Mouse (Mus musculus) CH12F3 (cell line): ENCODE results near the gene Hoxa2.

Experiments used
- in situ Hi-C: fragments of 300-500 bp; cut with MboI; formaldehyde crosslinking; loops from 2 replicates; pipeline ENCODE4 v1.14.3; 2020; ENCODE audit warnings: low sequenced_read_pairs

Hoxa2 gene

DNA sequence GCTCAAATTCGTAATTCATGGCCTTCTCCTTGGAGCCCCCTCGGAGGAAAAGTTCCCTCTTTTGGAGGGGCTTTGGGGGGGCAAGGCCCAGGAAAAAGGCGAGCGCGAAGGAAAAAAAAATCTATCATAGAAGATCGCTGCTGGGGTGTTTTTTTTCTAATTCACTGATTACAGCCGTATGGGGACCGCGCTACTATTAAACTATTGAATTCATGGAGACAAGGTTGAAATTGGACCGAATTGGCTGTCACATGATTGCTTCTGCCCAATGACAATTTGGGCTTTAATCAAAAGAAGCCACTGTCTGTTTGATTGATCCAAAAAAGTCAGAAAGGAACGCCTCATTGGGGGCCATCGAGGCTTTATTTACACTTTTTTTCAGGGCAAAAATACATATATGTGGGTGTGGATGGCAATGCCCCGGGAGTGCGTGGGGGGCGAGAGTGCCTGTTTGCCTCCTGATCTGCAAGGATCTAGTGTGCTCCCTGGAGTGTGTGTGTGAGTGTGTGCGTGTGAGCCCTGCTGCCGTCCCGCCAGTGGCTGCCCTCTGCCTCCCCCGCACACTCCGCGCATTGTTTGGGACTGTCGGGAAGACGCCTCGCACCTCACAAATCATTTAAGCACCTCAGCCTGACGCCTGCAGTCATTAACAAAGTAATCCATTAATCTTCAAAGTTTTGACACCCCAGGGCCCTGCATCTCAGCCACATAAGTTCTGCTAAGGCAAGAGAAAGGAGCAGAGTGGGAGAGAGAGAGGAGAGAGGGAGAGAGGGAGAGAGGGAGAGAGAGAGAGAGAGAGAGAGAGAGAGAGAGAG is at the start of gene Hoxa2:
Gene Hoxa2, minus strand, starts transcription at position 206 of the 815 bp plus-strand sequence.
- in situ Hi-C loops, result no loop called here

DNA sequence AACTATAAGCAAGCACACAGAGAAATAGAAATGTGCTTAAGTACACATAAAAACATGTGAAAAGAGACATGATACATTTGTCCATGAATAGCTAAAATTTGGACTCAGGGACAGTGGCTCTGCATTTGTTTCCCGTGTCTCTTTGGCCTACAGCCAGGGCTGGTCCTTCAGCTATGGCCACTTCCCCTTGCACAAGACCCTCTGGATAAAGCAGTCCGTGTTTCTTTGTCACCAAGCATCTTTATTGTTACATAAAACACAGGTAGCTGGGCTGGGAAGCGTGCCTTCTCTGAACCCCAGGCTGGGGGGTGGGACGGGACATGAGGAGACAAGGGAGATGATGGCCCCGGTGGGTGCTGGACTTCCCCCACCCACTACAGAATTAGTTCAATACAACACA is 49.6 kb upstream of the Hoxa2 start:
- in situ Hi-C loops, result loop anchor here (25.0 kb wide), 1 partner anchor 352 kb away; no protein-coding TSS in a partner anchor

DNA sequence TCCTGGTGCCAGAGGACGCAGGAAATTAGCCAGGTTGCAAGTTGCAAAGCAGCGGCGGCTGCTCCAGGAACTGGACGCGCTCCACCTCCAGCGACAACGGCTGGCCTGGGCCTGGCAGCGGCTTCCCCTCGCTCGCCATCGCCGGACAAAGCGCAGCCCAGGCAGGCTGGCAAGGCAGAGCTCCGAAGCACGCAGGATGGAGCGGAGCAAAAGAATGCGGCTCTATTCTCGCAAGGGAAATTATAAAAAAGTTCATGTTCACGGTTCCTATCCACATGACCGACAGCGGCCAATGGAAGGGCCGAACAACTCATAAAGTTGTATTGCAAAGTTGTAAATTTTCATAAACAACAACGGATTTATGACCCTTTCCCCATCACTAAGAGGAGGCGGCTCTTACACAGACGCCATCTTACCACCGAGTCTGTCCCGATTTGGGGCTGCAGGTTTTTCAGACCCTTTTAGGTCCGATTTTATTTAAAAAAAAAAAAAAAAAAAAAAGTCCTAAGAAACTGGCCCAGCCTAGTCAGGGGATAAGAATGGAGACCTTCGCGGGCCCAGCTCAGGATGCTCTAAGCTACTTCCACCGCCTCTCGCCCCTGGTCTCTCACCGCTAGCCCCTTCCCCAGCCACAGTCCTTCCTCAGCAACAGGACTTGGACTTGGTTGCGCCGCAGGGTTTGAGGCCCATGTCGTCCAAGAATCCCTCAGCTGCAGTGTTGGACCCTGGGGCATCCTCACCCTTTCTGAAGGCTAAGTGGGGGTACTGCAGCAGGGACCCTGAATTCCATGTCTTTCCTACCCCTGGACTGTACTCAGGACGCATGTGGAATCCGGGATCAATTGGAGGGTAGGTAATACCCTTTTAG is 48.7 kb upstream of the Hoxa2 start, which contains the start of the genes Hoxa3 and Gm28308:
Gene Hoxa3, minus strand, starts transcription at position 218 of the 868 bp plus-strand sequence.
Gene Gm28308, minus strand, starts transcription at position 221 of the 868 bp plus-strand sequence.
- in situ Hi-C loops, result loop anchor here (25.0 kb wide), 1 partner anchor 351 kb away; no protein-coding TSS in a partner anchor

DNA sequence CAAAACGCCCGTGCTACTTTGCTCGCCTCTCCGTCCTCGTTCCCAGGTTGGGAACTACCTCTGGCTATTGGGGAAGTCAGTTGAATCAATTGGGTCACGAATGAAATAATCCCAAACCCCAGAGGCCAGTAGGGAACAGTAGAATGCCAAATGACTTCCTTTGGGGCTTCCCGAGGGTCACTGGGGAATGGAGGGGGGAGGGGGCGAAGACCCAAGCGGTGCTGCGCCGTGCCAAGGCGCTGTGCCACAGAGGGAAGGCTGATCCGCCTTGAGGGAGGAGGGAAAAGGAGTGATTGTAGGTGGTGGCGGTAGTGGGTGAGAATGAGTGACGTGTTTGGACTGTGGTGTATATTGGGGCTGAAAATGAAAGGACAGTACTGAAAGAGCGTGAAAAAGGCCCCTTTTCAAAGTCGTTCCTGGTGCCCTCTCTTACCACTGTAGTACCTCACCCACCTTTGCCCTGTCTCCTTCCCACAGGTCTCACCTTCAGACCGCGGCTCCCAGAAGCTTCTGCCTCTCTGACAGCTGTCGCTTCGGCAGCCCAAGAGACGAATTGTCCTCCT is 48.0 kb upstream of the Hoxa2 start:
- in situ Hi-C loops, result loop anchor here (25.0 kb wide), 1 partner anchor 350 kb away; no protein-coding TSS in a partner anchor

DNA sequence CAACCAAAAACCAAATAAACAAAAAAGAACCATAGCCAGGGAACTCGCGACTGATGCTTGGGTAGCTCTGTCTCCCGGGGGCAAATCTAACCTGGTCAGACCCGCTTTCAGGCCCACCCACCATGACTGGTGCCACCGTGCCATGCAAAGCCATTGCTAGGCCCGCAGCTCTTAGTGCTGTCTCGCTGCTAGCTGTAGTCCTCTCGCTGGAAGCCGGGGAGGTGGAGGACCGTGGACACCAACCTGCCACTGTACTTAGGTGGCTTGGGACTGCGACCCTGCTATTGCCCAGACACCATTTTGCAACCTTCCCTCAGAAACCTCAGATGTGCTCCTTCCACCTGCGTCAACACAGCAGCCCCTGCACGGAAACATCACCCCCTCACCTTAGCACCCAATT is 47.3 kb upstream of the Hoxa2 start:
- in situ Hi-C loops, result loop anchor here (25.0 kb wide), 1 partner anchor 350 kb away; no protein-coding TSS in a partner anchor

DNA sequence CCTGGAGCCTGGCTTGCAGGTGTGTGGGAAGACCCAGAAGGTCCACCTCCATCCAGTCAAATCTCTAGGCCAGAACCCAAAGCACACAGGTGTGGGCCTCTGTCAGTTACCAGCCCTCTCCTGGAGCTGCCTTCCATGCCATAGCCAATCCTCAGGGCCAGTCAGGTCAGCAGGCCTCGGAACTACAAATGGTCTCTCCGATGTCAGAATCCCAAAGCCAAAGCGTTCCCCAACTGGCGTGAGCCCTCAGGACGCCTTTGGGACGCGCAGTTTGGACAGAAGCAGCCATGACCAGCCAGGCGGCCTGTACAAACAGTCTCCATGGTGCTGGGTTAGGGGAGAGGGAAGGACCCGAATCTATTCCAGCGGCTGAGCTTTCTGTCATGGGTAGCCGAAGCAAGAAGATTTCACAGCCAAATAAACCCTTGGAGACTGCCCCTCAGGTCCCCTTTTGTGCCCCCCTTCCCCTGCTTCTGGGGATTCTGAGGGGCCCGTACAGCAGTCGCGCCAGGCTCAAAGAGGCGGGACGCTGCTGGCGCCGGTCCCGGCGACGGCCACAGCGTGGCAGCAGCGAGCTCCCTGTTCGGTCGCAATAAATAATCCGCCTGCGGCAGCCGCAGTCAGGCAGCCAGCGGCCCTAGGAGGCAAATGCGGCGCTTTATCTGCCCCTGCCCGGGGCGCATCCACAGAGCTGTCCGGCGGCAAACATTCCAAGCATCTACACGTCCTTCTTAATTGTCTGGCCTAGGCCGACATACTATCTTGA is 46.7 kb upstream of the Hoxa2 start:
- in situ Hi-C loops, result loop anchor here (25.0 kb wide), 1 partner anchor 349 kb away; no protein-coding TSS in a partner anchor

DNA sequence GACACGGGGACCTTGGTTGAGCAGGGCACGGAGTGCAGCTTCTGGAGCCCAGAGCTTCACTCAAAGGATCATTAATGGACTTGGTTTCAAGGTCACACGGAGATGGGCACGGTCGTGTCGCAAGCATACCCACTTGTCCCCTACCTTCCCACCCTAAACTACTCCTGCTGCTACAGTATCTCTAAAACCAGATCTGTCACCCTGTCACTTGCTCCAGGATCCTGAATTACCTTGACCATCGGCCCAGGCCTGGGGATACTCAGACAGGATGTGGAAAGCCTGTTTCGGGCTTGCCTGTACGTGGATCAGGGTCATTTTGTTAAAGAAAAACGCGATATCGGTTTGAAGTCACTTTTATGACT is 45.0 kb upstream of the Hoxa2 start:
- in situ Hi-C loops, result loop anchor here (25.0 kb wide), 1 partner anchor 347 kb away; no protein-coding TSS in a partner anchor

DNA sequence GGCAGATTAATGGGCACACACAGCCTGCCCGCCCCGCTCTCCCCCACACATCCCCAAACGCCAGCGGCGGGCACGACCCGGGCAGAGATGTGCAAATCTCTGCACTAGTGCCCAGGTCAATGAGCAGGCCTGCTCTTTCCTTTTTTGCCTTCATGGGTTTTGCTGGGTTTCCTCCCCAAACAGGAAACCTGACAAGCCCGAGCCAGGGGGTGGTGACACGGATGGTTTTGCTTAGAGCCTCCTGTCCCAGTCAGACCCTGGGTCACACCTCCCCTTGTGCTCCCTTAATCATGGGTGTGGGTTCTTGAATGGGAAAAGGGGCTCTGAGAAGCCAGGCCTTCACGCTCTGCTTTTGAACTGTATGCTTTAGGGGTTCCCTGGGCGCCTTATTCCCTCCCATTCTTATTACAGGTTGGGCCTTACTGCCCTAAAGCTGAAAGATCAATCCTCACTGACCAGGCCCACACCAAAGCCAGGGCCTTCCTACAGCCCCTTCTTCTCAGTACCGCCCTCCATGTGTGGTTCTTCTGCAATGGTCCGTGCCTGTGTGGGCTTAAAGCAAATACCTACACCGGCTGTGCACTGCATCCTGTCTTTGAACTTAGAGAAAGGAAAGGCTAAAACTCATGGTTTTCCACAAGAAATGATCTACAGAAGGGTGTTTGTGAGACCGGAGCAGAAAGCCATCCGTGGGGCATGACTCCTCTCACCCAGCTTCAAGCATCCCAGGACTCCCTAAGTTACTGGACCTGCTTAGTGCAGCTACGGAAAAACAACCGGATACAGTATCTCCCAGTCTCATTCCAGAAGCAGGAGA is 44.4 kb upstream of the Hoxa2 start:
- in situ Hi-C loops, result loop anchor here (25.0 kb wide), 1 partner anchor 347 kb away; no protein-coding TSS in a partner anchor

DNA sequence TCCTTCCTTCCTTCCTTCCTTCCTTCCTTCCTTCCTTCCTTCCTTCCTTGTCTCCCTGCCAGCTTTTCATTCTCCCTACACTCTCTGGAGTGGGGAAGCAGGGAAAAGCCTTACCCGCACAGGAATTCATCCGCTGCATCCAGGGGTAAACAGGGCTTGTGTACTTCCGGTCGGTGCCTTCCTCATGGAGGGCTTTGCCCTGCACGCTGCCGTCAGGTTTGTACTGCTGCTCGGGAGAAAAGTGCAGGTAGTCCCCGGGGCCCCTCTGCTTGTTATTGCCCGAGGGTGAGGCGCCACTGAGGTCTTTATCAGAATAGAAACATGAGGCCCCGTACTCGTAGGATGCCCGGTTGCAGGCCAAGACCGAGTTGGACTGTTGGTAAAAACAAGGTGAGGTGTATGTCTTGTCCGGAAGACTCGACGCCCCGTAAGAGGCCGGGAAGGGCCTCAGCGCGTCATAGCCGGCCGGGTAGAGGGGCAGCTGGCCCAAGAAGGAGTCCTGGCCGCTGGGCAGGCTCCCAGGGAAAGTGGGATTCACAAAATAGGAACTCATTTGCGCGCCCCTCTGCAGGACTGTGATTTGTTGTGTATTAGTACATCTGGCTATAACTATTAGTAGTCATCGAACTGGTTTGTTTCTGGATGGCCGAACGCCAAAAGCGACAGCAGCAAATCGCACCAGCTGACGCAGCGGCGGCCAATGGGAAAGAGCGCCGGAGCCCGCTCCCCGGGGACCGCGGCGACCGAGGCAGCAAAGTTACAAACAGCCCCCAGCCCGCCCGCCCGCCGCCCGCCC is 43.6 kb upstream of the Hoxa2 start, which contains the start of gene Hoxa6:
Gene Hoxa6, minus strand, starts transcription at position 651 of the 796 bp plus-strand sequence.
- in situ Hi-C loops, result loop anchor here (25.0 kb wide), 1 partner anchor 346 kb away; no protein-coding TSS in a partner anchor

DNA sequence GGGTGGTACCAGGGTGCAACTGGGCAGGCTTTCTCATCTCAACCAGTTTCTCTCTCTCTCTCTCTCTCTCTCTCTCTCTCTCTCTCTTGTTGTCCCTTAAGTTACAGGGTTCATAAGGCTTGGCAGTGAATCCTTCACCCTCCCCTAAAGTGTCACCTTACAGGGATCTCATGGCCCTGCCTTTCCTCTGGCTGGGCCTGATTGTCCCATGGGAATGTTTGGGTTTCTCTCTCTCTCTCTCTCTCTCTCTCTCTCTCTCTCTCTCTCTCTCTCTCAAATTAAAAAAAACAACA is 43.0 kb upstream of the Hoxa2 start:
- in situ Hi-C loops, result loop anchor here (25.0 kb wide), 1 partner anchor 345 kb away; no protein-coding TSS in a partner anchor

DNA sequence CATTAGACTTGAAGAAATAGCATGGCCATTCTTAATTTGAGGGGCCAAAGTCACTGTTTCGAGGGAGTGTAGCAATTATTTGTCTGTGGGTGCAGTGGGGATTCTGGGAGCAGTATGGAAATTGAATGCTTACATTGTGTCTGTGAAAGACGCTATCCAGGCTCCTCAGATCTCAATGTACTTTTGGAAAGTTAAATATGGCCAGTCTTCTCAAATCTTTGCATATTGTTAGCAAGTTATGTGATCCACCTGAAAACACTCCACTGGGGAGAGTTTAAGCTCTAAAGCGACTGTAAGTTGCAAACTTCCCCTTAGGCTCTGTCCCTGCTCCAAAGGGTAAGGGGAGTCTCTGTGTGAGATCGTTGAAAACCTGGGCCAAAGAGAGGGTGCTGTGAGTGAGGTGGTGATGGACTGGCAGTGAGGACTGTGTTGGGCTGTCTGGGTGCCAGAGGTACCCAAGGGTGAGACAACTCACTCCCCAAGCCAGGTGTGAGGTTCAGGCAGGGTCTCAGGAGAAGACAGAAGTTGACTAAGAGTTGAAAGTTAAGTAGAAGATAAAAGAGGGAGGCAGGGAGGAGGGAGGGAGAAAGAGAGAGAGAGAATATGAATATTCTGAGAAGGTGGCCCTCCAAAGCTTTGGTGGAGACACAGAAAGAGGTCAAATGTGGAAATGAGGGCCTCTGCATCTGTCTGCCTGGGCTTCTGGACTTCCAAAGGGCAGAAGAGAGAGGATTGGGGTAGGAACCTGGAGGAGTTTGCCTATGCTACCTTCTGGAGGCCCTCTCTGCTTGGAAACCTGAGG is 42.5 kb upstream of the Hoxa2 start:
- in situ Hi-C loops, result loop anchor here (25.0 kb wide), 1 partner anchor 345 kb away; no protein-coding TSS in a partner anchor

DNA sequence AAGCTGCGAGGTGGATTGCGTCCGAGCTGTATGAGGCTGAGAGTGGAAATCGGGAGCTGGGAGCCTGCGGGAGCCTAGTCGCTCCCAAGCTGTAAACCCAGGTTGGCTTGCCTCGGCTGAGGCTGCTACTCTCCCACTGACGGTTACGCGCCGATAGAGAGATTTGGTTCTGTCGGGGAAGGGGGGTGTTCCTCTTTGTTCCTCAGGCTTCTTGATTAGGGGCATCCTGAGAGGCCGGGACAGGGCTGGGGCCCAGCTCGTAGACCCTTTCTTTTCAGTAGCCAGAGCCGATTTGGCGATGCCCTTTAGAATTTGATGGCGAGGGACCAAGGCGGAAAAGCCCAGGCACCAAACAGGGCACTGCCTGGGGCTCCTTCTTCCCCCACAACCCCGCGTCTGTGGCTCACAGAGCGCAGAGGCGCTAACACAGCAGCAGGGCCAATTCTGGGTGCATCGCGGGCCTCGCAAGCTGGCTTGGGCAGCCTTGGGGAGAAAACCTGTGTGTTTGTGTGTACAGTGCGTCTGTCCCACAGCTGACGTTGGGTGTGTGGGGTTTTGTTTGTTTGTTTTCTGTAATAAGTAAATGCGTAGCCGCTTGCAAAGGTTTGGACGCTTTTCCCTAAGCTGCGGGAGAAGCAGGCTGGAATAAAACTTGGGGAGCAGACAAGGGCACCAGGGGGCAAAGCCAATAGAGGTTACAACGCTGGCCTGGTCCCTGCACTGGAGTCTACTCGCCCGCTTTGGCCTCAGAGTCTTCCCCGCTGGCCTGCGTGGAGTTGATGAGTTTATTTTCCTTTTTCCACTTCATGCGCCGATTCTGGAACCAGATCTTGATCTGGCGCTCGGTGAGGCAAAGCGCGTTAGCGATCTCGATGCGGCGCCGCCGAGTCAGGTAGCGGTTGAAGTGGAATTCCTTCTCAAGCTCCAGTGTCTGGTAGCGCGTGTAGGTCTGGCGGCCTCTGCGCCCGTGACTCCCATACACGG is 41.3 kb upstream of the Hoxa2 start:
- in situ Hi-C loops, result loop anchor here (25.0 kb wide), 1 partner anchor 344 kb away; no protein-coding TSS in a partner anchor

DNA sequence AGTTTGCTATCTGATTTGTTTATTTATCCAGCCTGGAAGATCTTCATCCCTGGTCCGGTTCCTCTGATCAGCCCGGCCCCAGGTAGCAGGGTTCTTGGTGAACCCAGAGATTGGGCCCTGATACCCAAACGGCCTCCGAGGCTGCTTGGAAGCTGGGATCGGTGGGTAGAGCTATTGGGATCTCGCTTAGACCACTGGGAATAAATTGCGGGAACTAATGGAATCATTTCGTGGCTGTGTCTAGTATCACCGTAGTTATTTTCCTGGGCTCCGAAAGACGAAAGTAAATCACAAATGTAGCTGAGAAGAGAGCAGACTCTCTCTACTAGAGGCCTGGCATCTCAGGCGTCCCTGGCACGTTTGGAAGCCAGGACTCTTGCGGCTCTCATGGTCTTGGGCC is 40.6 kb upstream of the Hoxa2 start:
- in situ Hi-C loops, result loop anchor here (25.0 kb wide), 1 partner anchor 343 kb away; no protein-coding TSS in a partner anchor

DNA sequence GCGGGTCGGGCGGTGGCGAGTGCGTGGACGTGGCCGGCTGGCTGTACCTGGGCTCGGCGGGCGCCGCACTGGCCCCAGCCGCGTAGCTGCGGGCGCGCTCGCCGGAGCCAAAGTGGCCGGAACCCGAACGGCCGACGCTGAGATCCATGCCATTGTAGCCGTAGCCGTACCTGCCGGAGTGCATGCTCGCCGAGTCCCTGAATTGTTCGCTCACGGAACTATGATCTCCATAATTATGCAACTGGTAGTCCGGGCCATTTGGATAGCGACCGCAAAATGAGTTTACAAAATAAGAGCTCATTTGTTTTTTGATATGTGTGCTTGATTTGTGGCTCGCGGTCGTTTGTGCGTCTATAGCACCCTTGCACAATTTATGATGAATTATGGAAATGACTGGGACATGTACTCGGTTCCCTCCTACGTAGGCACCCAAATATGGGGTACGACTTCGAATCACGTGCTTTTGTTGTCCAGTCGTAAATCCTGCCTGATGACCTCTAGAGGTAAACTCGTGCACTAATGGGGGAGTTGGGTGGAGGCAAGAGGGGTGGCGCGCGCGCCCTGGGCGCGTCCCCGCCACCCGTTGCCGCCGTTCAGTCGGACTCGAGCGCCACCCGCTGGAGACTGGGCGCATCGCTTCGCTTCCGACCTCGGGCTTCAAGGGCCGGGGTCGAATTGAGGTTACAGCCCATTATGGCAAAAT is 39.6 kb upstream of the Hoxa2 start, which contains the start of gene Hoxa5:
Gene Hoxa5, minus strand, starts transcription at position 538 of the 703 bp plus-strand sequence.
- in situ Hi-C loops, result loop anchor here (25.0 kb wide), 1 partner anchor 342 kb away; no protein-coding TSS in a partner anchor

DNA sequence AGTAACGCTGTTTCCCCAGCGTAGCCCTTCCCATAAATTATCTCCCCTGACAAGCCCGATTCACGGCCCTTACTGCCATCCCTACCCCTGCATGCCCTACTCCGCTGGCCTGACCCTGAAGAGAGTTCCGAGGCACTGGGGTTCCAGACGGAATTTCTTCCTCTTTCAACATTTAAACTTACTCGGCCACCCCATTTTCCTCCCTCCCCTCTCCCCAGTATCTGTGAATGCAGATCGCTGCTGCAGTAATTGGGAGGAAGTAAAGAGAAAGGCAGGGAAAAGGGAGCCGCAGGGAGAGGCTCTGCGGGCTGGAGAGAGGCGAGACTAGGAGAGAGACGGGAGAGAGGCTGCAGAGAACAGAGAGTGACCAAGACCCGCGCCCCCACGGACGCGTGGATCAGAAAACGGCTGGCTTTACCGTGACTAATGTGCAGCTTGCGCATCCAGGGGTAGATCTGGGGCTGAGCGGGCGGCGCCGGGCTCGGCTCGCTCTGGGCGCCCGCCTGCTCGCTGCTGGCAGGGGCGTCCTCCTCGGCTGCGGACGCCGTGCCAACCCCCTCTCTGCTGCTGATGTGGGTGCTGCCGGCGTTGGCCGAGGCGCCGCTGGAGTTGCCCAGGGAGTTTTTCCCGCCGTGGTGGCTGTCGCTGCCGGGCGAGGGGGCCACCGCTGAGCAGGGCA is 38.9 kb upstream of the Hoxa2 start:
- in situ Hi-C loops, result loop anchor here (25.0 kb wide), 1 partner anchor 341 kb away; no protein-coding TSS in a partner anchor
